In genomic region chr10:111566873-111567381, GRCm38 (mm10) we compare ENCODE assay signal across 8 mouse cellular contexts.
A peak's percentile ranks its signal among the peaks of the same experiment; 100 is the strongest.
DNase-seq lines count a peak whose midpoint lies in the region; ATAC-seq lines count a peak whose summit lies in the region.

No protein-coding gene starts in this region.

- H3K4me1 ChIP-seq in limb, embryonic 13.5 days = peaks cover 20% of the 10 kb centered on the region
- H3K4me1 ChIP-seq in limb, embryonic 10.5 days = peaks cover 7% of the 10 kb centered on the region
- H3K4me1 ChIP-seq in lung, embryonic 16.5 days (replicated peaks; ENCODE audit: control insufficient read depth, insufficient read depth, low read length) = peaks cover 19% of the 10 kb centered on the region

- H3K9ac ChIP-seq in limb, embryonic 13.5 days = no peak overlapping the region
- H3K9ac ChIP-seq in lung, embryonic 16.5 days (ENCODE audit: low read length) = no peak overlapping the region

- WGBS in limb, embryonic 13.5 days = 53% methylated on average over 12 of the region's 12 CpGs
- WGBS in limb, embryonic 10.5 days = 86% methylated on average over 12 of the region's 12 CpGs
- 63% methylated on average over 12 of the region's 12 CpGs for WGBS in lung, embryonic 16.5 days

- no peak for DNase-seq in limb, embryonic 10.5 days (ENCODE audit: low spot score)
- peak; percentile 70 to 77 for DNase-seq in cerebellum, adult 18-20 months
- peak; percentile 77 to 86 for DNase-seq in frontal cortex, postnatal 36 days (ENCODE audit: low spot score in 2 of 2)
- DNase-seq in kidney, postnatal 14 days = peak; percentile 73
- no peak for DNase-seq in spleen, adult 18-20 months
- DNase-seq in thymus, postnatal 14 days = no peak

- peak overlapping the region; percentile 6; the same call in 1 of the 2 replicates for H3K27ac ChIP-seq in limb, embryonic 13.5 days
- no peak overlapping the region; the same call in 1 of the 2 replicates for H3K27ac ChIP-seq in limb, embryonic 10.5 days
- H3K27ac ChIP-seq in lung, embryonic 16.5 days (ENCODE audit: low read length) = peak overlapping the region; percentile 55

- H3K4me2 ChIP-seq in limb, embryonic 13.5 days (replicated peaks) = no peak overlapping the region
- no peak overlapping the region for H3K4me2 ChIP-seq in lung, embryonic 16.5 days (ENCODE audit: low read depth, low read length)

- no peak overlapping the region for H3K4me3 ChIP-seq in limb, embryonic 13.5 days
- no peak overlapping the region for H3K4me3 ChIP-seq in limb, embryonic 10.5 days
- no peak overlapping the region for H3K4me3 ChIP-seq in lung, embryonic 16.5 days (ENCODE audit: low read length)

- no peaks in the 10 kb centered on the region for H3K36me3 ChIP-seq in limb, embryonic 13.5 days
- no peaks in the 10 kb centered on the region for H3K36me3 ChIP-seq in limb, embryonic 10.5 days
- H3K36me3 ChIP-seq in lung, embryonic 16.5 days (ENCODE audit: control insufficient read depth, insufficient read depth, low read length) = no peaks in the 10 kb centered on the region

- H3K27me3 ChIP-seq in limb, embryonic 13.5 days = no peaks in the 10 kb centered on the region
- H3K27me3 ChIP-seq in limb, embryonic 10.5 days (ENCODE audit: low read depth, poor library complexity, severe bottlenecking) = no peaks in the 10 kb centered on the region
- H3K27me3 ChIP-seq in lung, embryonic 16.5 days (ENCODE audit: control insufficient read depth, insufficient read depth, low read depth, low read length) = no peaks in the 10 kb centered on the region

- no peaks in the 10 kb centered on the region for H3K9me3 ChIP-seq in limb, embryonic 13.5 days
- H3K9me3 ChIP-seq in limb, embryonic 10.5 days (replicated peaks) = no peaks in the 10 kb centered on the region
- 0 out of 2 replicates have a peak, but pooled peaks cover 2% of the 10 kb centered on the region for H3K9me3 ChIP-seq in lung, embryonic 16.5 days (ENCODE audit: control insufficient read depth, low read length)

- ATAC-seq in limb, embryonic 13.5 days (ENCODE audit: low FRiP score, low read depth) = peak; percentile 55
- ATAC-seq in lung, embryonic 16.5 days (ENCODE audit: low read depth) = peak; percentile 34; the same call in 1 of the 2 replicates

Comparison
In these comparisons a context has a peak if more than half of its experiments do, and no peak if none do; other contexts are left out.
1. DNase-seq: peak in cerebellum, adult 18-20 months (2 of 2), frontal cortex, postnatal 36 days (2 of 2) and kidney, postnatal 14 days (single experiment); none in limb, embryonic 10.5 days (single experiment), spleen, adult 18-20 months (0 of 2) and thymus, postnatal 14 days (single experiment).